ENCODE assay signal across 9 mouse cellular contexts in the genomic region with DNA sequence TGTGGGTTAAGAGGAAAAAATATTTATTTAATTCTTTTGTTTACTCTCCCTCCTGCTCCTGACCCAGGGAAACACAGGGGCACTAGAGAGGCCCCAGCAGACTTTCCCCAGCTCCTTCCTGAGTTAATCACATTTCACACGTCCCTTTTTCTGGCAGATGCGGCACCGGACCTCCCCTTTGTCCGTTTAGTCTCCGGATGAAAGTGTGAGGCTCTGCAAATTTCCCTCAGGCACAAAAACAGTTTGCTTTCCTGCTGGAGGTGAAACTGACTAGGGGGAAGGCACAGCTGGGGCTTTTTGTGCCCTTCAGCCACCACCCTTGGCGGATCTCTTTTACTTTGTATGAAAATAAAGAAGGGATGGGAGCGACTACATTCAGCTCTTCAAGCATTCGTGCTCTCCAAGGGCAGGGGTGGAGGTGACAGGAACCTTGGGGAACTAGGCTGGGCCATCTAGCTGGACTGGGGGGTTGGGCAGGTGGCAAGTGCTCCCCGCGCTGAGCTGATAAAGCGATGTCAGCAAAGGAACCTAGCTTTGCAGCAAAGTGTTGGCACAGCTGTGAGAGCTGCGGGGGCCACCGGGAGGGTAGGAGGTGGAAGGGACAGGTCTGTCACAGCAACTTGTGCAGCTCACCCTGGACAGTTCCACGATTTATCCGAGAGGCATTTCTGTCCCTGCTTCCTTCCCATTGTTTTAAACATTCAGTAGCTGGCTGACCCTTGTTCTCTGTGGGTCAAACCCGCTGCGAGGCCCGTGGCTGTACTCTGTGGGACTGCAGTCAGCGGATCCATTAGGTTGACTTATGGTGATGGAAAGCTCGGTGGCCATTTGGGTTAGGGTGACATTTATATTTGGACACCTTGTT.
DNase-seq lines count a peak whose midpoint lies in the region; ATAC-seq and TF ChIP-seq lines count a peak whose summit lies in the region.
"Had no signal": no experiment of that assay in that cellular context is flagged by ENCODE, and none has a peak within 500 bp of the region (broad histone marks: within the 10 kb centered on the region; RNA-seq: fewer than 3 reads in every experiment).

No protein-coding gene starts in this region.

- WGBS in hindbrain, embryonic 12.5 days, result 1% methylated on average over 20 of the region's 20 CpGs
- WGBS in neural tube, embryonic 11.5 days, result under 1% methylated on average over 20 of the region's 20 CpGs
- 12% methylated on average over 20 of the region's 20 CpGs for WGBS in thymus, adult 2 months

- H3K9ac ChIP-seq in hindbrain, embryonic 12.5 days, result peak overlapping the region; percentile 19; the same call in 1 of the 2 replicates
- peak overlapping the region; percentile 32; the same call in 1 of the 2 replicates for H3K9ac ChIP-seq in neural tube, embryonic 11.5 days (ENCODE audit: low read length)

- no peaks in the 10 kb centered on the region for H3K36me3 ChIP-seq in hindbrain, embryonic 12.5 days
- no peaks in the 10 kb centered on the region for H3K36me3 ChIP-seq in neural tube, embryonic 11.5 days (ENCODE audit: control insufficient read depth, insufficient read depth, low read length)
- no peaks in the 10 kb centered on the region for H3K36me3 ChIP-seq in thymus, adult 2 months (ENCODE audit: control insufficient read depth, insufficient read depth, low read length)

- ATAC-seq in hindbrain, embryonic 12.5 days (ENCODE audit: low FRiP score), result peak; percentile 79
- ATAC-seq in neural tube, embryonic 11.5 days (ENCODE audit: insufficient read depth, low FRiP score, low TSS enrichment), result peak; percentile 70

- intact Hi-C loops in left cerebral cortex, postnatal 4 days (cut with DNase I), result no loop called here
- intact Hi-C loops in left cerebral cortex, postnatal 36 days (cut with DNase I), result no loop called here

- H3K4me3 ChIP-seq in hindbrain, embryonic 12.5 days, result no peak overlapping the region
- 0 out of 2 replicates have a peak overlapping the region, but pooled peaks have one; percentile 12 for H3K4me3 ChIP-seq in neural tube, embryonic 11.5 days (ENCODE audit: low read depth, low read length)
- no peak overlapping the region for H3K4me3 ChIP-seq in thymus, adult 2 months (ENCODE audit: control insufficient read depth, insufficient read depth, low read length)
- H3K4me3 ChIP-seq: myocyte had no signal

- TF ChIP-seq POLR2A in thymus, adult 2 months (IDR thresholded peaks at IDR 0.05; ENCODE audit: control insufficient read depth, extremely low read depth, insufficient read depth, low read length, poor library complexity), result no peak

- no peak for TF ChIP-seq CTCF in thymus, adult 2 months (IDR thresholded peaks at IDR 0.05; ENCODE audit: borderline replicate concordance, control insufficient read depth, extremely low read depth, insufficient read depth, low read length, poor library complexity)

- H3K27ac ChIP-seq in hindbrain, embryonic 12.5 days, result peak overlapping the region; percentile 81
- peak overlapping the region; percentile 86 for H3K27ac ChIP-seq in neural tube, embryonic 11.5 days (ENCODE audit: low read depth, low read length)
- H3K27ac ChIP-seq in thymus, adult 2 months (ENCODE audit: control insufficient read depth, insufficient read depth, low read length), result no peak overlapping the region

- H3K9me3 ChIP-seq in hindbrain, embryonic 12.5 days (replicated peaks), result no peaks in the 10 kb centered on the region
- H3K9me3 ChIP-seq in neural tube, embryonic 11.5 days (ENCODE audit: control insufficient read depth, low read length), result no peaks in the 10 kb centered on the region

- DNase-seq in left cerebral cortex, postnatal 4 days, result peak; percentile 33
- no peak for DNase-seq in left cerebral cortex, postnatal 36 days (ENCODE audit: low spot score in 2 of 2)
- peak; percentile 66 for DNase-seq in embryo, embryonic 9.5 days (ENCODE audit: extremely low spot score)
- DNase-seq in neural tube, embryonic 11.5 days (ENCODE audit: low spot score), result peak; percentile 68
- DNase-seq in urinary bladder, postnatal 4 days (ENCODE audit: low spot score in 2 of 2), result no peak
- no peak for DNase-seq in thymus, adult 2 months
- no peak for DNase-seq in thymus, postnatal 4 days

- peaks cover 29% of the 10 kb centered on the region for H3K4me1 ChIP-seq in hindbrain, embryonic 12.5 days
- H3K4me1 ChIP-seq in neural tube, embryonic 11.5 days (ENCODE audit: control insufficient read depth, insufficient read depth, low read length), result peaks cover 14% of the 10 kb centered on the region
- H3K4me1 ChIP-seq in thymus, adult 2 months (replicated peaks; ENCODE audit: control insufficient read depth, insufficient read depth, low read length), result no peaks in the 10 kb centered on the region

- H3K27me3 ChIP-seq in hindbrain, embryonic 12.5 days, result 0 out of 2 replicates have a peak, but pooled peaks cover 2% of the 10 kb centered on the region
- no peaks in the 10 kb centered on the region for H3K27me3 ChIP-seq in neural tube, embryonic 11.5 days (ENCODE audit: control insufficient read depth, insufficient read depth, low read length)
- no peaks in the 10 kb centered on the region for H3K27me3 ChIP-seq in thymus, adult 2 months (ENCODE audit: control insufficient read depth, insufficient read depth, low read length)

- H3K4me2 ChIP-seq in hindbrain, embryonic 12.5 days (replicated peaks), result peak overlapping the region; percentile 44
- H3K4me2 ChIP-seq in neural tube, embryonic 11.5 days (ENCODE audit: low read depth), result peak overlapping the region; percentile 35

Comparison
In these comparisons a context has a peak if more than half of its experiments do, and no peak if none do; other contexts are left out.
1. DNase-seq: peak in left cerebral cortex, postnatal 4 days (single experiment), embryo, embryonic 9.5 days (single experiment) and neural tube, embryonic 11.5 days (single experiment); none in left cerebral cortex, postnatal 36 days (0 of 2), urinary bladder, postnatal 4 days (0 of 2), thymus, adult 2 months (single experiment) and thymus, postnatal 4 days (single experiment).